Mouse (Mus musculus): ENCODE measurements around the gene Nrxn3.
A peak's percentile ranks its signal among the peaks of the same experiment; 100 is the strongest.

Nrxn3 gene

GRCm38 (mm10) chr12:89035984-89036618 is 313.4 kb downstream of the Nrxn3 start:
- no peak for DNase-seq (ENCODE audit: extremely low spot score, low read depth, low spot score)

- no peak for DNase-seq (ENCODE audit: extremely low spot score, low read depth, low spot score)
Measured at GRCm38 (mm10) chr12:89040151-89040550, 317.5 kb downstream of the Nrxn3 start.

- no peak for DNase-seq (ENCODE audit: extremely low spot score, low read depth, low spot score)
Measured at GRCm38 (mm10) chr12:89041429-89042107, 318.9 kb downstream of the Nrxn3 start.

- no peak for DNase-seq (ENCODE audit: extremely low spot score, low read depth, low spot score)
Measured at GRCm38 (mm10) chr12:89049279-89049678, 326.6 kb downstream of the Nrxn3 start.

- no peak for DNase-seq (ENCODE audit: extremely low spot score, low read depth, low spot score)
Measured at GRCm38 (mm10) chr12:89049686-89050085, 327.0 kb downstream of the Nrxn3 start.

- DNase-seq (ENCODE audit: extremely low spot score, low read depth, low spot score): no peak
Measured at GRCm38 (mm10) chr12:89072436-89072835, 349.8 kb downstream of the Nrxn3 start.

GRCm38 (mm10) chr12:89073167-89073743 is 350.6 kb downstream of the Nrxn3 start:
- no peak for DNase-seq (ENCODE audit: extremely low spot score, low read depth, low spot score)

- no peak for DNase-seq (ENCODE audit: extremely low spot score, low read depth, low spot score)
Measured at GRCm38 (mm10) chr12:89074551-89075295, 352.0 kb downstream of the Nrxn3 start.

GRCm38 (mm10) chr12:89093806-89094479 is 371.3 kb downstream of the Nrxn3 start:
- DNase-seq (ENCODE audit: extremely low spot score, low read depth, low spot score): no peak

GRCm38 (mm10) chr12:89097561-89097960 is 374.9 kb downstream of the Nrxn3 start:
- DNase-seq (ENCODE audit: extremely low spot score, low read depth, low spot score): no peak

GRCm38 (mm10) chr12:89106029-89106733 is 383.5 kb downstream of the Nrxn3 start:
- DNase-seq (ENCODE audit: extremely low spot score, low read depth, low spot score): peak; percentile 8

- DNase-seq (ENCODE audit: extremely low spot score, low read depth, low spot score): no peak
Measured at GRCm38 (mm10) chr12:89106881-89107584, 384.4 kb downstream of the Nrxn3 start.

- no peak for DNase-seq (ENCODE audit: extremely low spot score, low read depth, low spot score)
Measured at GRCm38 (mm10) chr12:89109779-89110335, 387.2 kb downstream of the Nrxn3 start.

- no peak for DNase-seq (ENCODE audit: extremely low spot score, low read depth, low spot score)
Measured at GRCm38 (mm10) chr12:89128602-89129001, 405.9 kb downstream of the Nrxn3 start.

- no peak for DNase-seq (ENCODE audit: extremely low spot score, low read depth, low spot score)
Measured at GRCm38 (mm10) chr12:89129139-89129907, 406.6 kb downstream of the Nrxn3 start.

GRCm38 (mm10) chr12:89134333-89134732 is 411.7 kb downstream of the Nrxn3 start:
- peak; percentile 1 for DNase-seq (ENCODE audit: extremely low spot score, low read depth, low spot score)

GRCm38 (mm10) chr12:89134774-89135307 is 412.2 kb downstream of the Nrxn3 start:
- no peak for DNase-seq (ENCODE audit: extremely low spot score, low read depth, low spot score)

GRCm38 (mm10) chr12:89148974-89149411 is 426.3 kb downstream of the Nrxn3 start:
- no peak for DNase-seq (ENCODE audit: extremely low spot score, low read depth, low spot score)

Data from hindlimb bud, embryonic 11.5 days (tissue).